Mouse (Mus musculus): ENCODE measurements at regions not wholly inside any gene's neighbourhood (a gene's known extent, or its start where the extent isn't known, plus 50 kb on each side); places are given as distances from the start of the nearest gene placed in this dataset.
A peak's percentile ranks its signal among the peaks of the same experiment; 100 is the strongest.

DNA sequence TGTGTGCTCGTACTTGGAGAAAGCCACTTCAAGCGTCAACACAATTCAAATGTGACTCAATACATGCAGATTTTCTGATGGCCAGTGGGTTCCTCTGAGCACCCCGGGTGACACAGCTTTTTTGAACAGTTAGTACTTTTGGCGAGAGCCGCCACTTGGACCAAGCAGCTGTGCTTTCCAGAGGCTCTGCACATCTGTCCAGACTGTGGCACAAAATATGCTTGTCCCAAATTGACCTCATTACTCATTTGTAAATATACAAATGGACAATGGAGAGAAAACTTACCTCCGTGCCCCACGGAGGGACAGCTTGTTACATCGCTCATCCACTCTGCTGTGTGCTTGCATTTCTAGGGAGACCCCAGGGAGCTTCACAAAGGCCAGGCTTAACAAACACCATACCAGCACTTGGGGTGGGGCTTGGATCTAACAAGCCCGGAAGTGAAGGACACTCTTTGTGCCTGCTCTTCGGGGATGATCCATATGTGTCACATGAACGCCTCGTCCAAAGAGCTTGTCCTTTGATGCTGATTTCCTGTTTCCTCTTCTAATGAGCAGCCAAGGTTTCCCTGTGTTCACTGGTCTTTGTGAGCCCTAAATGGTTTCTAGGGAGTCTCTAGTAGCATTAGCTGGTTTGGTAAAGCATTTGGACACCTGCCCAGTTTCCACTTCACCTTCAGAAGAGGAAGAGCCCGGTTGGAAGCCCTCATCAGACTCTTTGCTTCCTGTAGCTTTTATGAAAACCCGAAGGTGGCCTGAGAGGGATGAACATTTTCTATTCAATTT, 91.6 kb upstream of the Rora start:
- DNase-seq (ENCODE audit: low spot score): peak; percentile 22
- Histone ChIP-seq H3K4me1 (ENCODE audit: control insufficient read depth, insufficient read depth, low read length) (no peaks in the 10 kb centered on the region), H3K4me3 (ENCODE audit: low read depth, low read length) (no peak overlapping the region), H3K9ac (ENCODE audit: low read depth, low read length) (no peak overlapping the region), H3K36me3 (ENCODE audit: control insufficient read depth, insufficient read depth, low read length) (no peaks in the 10 kb centered on the region), H3K9me3 (ENCODE audit: control insufficient read depth, low read length) (no peaks in the 10 kb centered on the region), H3K27ac (replicated peaks; ENCODE audit: low read depth, low read length) (no peak overlapping the region), H3K4me2 (ENCODE audit: low read depth, low read length) (no peak overlapping the region), H3K27me3 (replicated peaks; ENCODE audit: control insufficient read depth, insufficient read depth, low read length) (no peaks in the 10 kb centered on the region)
- no peak for ATAC-seq (ENCODE audit: low read depth)
- WGBS: 61% methylated on average over 14 of the region's 14 CpGs

DNA sequence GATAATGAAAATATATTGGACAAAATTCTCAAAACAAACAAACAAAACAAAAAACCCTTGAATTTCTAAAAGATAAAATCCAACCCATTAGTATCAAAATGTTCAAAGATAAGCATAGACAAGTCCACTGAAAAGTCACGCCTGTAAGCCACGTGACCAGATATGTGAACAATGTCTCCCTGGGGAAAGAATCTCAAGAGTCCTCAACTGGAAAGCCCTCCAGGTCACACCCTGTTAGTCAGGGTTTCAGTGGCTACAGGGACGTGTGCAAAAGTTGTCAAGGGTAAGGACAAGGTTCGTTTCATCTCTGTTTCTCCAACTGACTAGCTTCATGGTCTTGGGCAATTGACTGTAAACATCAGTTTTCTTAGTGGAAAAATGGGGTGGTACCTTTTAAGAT, 90.4 kb upstream of the Rora start:
- H3K27me3 ChIP-seq (replicated peaks; ENCODE audit: control insufficient read depth, insufficient read depth, low read length): no peaks in the 10 kb centered on the region
- H3K9ac ChIP-seq (ENCODE audit: low read depth, low read length): no peak overlapping the region
- no peaks in the 10 kb centered on the region for H3K9me3 ChIP-seq (ENCODE audit: control insufficient read depth, low read length)
- no peaks in the 10 kb centered on the region for H3K36me3 ChIP-seq (ENCODE audit: control insufficient read depth, insufficient read depth, low read length)
- H3K4me3 ChIP-seq (ENCODE audit: low read depth, low read length): no peak overlapping the region
- H3K4me1 ChIP-seq (ENCODE audit: control insufficient read depth, insufficient read depth, low read length): no peaks in the 10 kb centered on the region
- ATAC-seq (ENCODE audit: low read depth) (no peak), DNase-seq (ENCODE audit: low spot score) (no peak)
- no peak overlapping the region for H3K4me2 ChIP-seq (ENCODE audit: low read depth, low read length)
- WGBS: 74% methylated on average over 4 of the region's 4 CpGs
- H3K27ac ChIP-seq (replicated peaks; ENCODE audit: low read depth, low read length): no peak overlapping the region

DNA sequence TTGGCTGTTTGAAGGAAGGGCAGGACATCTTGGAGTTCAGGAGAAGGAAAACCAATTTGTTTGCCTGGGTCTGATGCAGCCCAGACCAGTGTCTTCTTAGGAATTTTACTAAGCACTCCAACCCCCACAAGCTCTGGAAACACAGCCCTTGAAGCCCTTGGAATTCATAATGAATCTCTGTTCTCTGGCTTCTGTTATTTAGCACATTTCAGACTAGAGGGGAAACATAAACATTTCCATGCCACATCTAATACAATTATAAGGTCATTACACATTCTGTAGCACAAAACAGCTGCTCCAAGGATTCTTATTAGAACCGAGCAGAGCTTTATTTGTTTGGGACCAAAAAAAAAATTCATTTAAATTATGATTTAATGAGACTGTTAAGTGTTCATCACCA, 67.8 kb upstream of the Rora start:
- H3K4me3 ChIP-seq (ENCODE audit: low read depth, low read length): no peak overlapping the region
- H3K27me3 ChIP-seq (replicated peaks; ENCODE audit: control insufficient read depth, insufficient read depth, low read length): no peaks in the 10 kb centered on the region
- H3K9me3 ChIP-seq (ENCODE audit: control insufficient read depth, low read length): no peaks in the 10 kb centered on the region
- no peak overlapping the region for H3K4me2 ChIP-seq (ENCODE audit: low read depth, low read length)
- no peak for ATAC-seq (ENCODE audit: low read depth)
- no peak overlapping the region for H3K9ac ChIP-seq (ENCODE audit: low read depth, low read length)
- WGBS: 17% methylated on average over 1 of the region's 1 CpGs
- H3K27ac ChIP-seq (replicated peaks; ENCODE audit: low read depth, low read length): no peak overlapping the region
- H3K4me1 ChIP-seq (ENCODE audit: control insufficient read depth, insufficient read depth, low read length): no peaks in the 10 kb centered on the region
- peak; percentile 37 for DNase-seq (ENCODE audit: low spot score)
- H3K36me3 ChIP-seq (ENCODE audit: control insufficient read depth, insufficient read depth, low read length): no peaks in the 10 kb centered on the region

- WGBS: 76% methylated on average over 8 of the region's 8 CpGs
- ATAC-seq (ENCODE audit: low read depth): no peak
Measured at GRCm38 (mm10) chr9:68591023-68591422, 62.6 kb upstream of the Rora start.

DNA sequence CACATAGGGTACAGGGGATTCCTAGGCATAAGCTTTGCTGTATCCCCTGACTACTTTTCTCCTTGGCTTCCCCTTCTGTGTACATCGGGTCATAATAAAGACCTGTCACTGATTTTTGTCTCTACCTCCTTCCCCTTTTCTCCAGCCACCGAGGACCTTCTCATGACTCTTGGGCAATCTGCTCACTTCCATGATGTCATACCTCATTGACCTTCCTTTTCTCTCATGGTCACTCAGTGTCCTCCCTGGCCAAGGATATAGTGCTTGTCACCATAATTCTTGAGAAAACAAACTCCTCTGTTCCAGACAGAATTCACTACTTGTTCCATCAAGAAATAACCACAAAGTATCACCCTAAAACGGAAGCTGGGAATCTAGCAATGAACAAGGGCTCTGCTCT, 60.6 kb upstream of the Rora start:
- 90% methylated on average over 3 of the region's 3 CpGs for WGBS
- Histone ChIP-seq H3K4me1 (ENCODE audit: control insufficient read depth, insufficient read depth, low read length) (no peaks in the 10 kb centered on the region), H3K4me3 (ENCODE audit: low read depth, low read length) (no peak overlapping the region), H3K9ac (ENCODE audit: low read depth, low read length) (no peak overlapping the region), H3K27me3 (replicated peaks; ENCODE audit: control insufficient read depth, insufficient read depth, low read length) (no peaks in the 10 kb centered on the region), H3K4me2 (ENCODE audit: low read depth, low read length) (no peak overlapping the region), H3K27ac (replicated peaks; ENCODE audit: low read depth, low read length) (no peak overlapping the region), H3K9me3 (ENCODE audit: control insufficient read depth, low read length) (no peaks in the 10 kb centered on the region), H3K36me3 (ENCODE audit: control insufficient read depth, insufficient read depth, low read length) (no peaks in the 10 kb centered on the region)
- no peak for ATAC-seq (ENCODE audit: low read depth)
- no peak for DNase-seq (ENCODE audit: low spot score)

More at GRCm38 (mm10) chr9:68591023-68591422, 62.6 kb upstream of the Rora start:
- H3K27me3 ChIP-seq (replicated peaks; ENCODE audit: control insufficient read depth, insufficient read depth, low read length): no peaks in the 10 kb centered on the region
- H3K9me3 ChIP-seq (ENCODE audit: control insufficient read depth, low read length): no peaks in the 10 kb centered on the region
- no peak overlapping the region for H3K4me3 ChIP-seq (ENCODE audit: low read depth, low read length)
- no peaks in the 10 kb centered on the region for H3K4me1 ChIP-seq (ENCODE audit: control insufficient read depth, insufficient read depth, low read length)
- H3K36me3 ChIP-seq (ENCODE audit: control insufficient read depth, insufficient read depth, low read length): no peaks in the 10 kb centered on the region
- no peak overlapping the region for H3K9ac ChIP-seq (ENCODE audit: low read depth, low read length)
- no peak overlapping the region for H3K27ac ChIP-seq (replicated peaks; ENCODE audit: low read depth, low read length)
- no peak overlapping the region for H3K4me2 ChIP-seq (ENCODE audit: low read depth, low read length)
- no peak for DNase-seq (ENCODE audit: low spot score)

DNA sequence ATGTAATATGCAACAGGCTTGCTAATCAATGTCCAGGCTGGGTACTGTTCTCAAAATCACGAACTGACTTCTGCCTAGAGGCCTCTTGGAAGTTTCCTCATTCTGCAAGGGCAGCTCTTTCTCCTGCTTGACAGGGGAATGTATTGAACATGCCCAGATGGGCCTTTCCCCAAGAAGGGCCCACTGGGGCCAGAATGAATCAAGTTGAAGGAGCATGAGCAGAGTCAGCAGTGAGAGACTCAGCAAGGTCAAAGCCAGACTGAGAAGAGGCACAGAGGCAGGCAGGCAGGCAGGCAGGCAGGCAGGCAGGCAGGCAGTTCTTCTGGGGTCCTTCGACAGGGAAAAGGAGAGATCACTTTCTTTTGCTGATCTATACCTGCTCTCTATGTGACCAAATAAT, 59.0 kb upstream of the Rora start:
- Histone ChIP-seq H3K4me3 (ENCODE audit: low read depth, low read length) (no peak overlapping the region), H3K4me2 (ENCODE audit: low read depth, low read length) (no peak overlapping the region), H3K4me1 (ENCODE audit: control insufficient read depth, insufficient read depth, low read length) (no peaks in the 10 kb centered on the region), H3K27me3 (replicated peaks; ENCODE audit: control insufficient read depth, insufficient read depth, low read length) (no peaks in the 10 kb centered on the region), H3K27ac (replicated peaks; ENCODE audit: low read depth, low read length) (no peak overlapping the region), H3K9me3 (ENCODE audit: control insufficient read depth, low read length) (no peaks in the 10 kb centered on the region), H3K36me3 (ENCODE audit: control insufficient read depth, insufficient read depth, low read length) (no peaks in the 10 kb centered on the region), H3K9ac (ENCODE audit: low read depth, low read length) (no peak overlapping the region)
- DNase-seq (ENCODE audit: low spot score) (no peak), ATAC-seq (ENCODE audit: low read depth) (no peak)
- 47% methylated on average over 2 of the region's 2 CpGs for WGBS
